Mouse (Mus musculus) limb, embryonic 14.5 days (tissue): ENCODE results near the gene Stard3. TPM values are rescaled to one million over a fixed set of nuclear protein-coding genes. Genes with fewer than 3 reads are reported as not detected.

Experiments
- ATAC-seq: fragments of 200-750 bp; cut with Nextera tagmentation; 2 replicates; pipeline ENCODE4 v1.8.0; 2017; ENCODE audit warnings: low read depth, moderate number of reproducible peaks, moderate TSS enrichment; ENCODE audit not compliant: low FRiP score
- DNase-seq: peaks from one replicate; pipeline ENCODE4 v3.0.0-alpha.2; 2015; ENCODE audit warnings: low spot score
- H3K27ac ChIP-seq: fragments of 300-500 bp; sonication (generic); replicated peaks from 2 replicates; pipeline ENCODE4 v1.5.1; 2014; ENCODE audit warnings: low read depth, mild to moderate bottlenecking, low read length, moderate library complexity, mixed read lengths
- H3K27me3 ChIP-seq: fragments of 300-500 bp; sonication (generic); 2 replicates; pipeline ENCODE4 v1.6.1; 2014; ENCODE audit warnings: low read length, mixed read lengths; ENCODE audit not compliant: control insufficient read depth, insufficient read depth
- H3K36me3 ChIP-seq: fragments of 300-500 bp; sonication (generic); 2 replicates; pipeline ENCODE4 v1.6.1; 2014; ENCODE audit warnings: mild to moderate bottlenecking, low read length, moderate library complexity, mixed read lengths; ENCODE audit not compliant: control insufficient read depth, insufficient read depth
- H3K4me1 ChIP-seq: fragments of 300-500 bp; sonication (generic); 2 replicates; pipeline ENCODE4 v1.6.1; 2014; ENCODE audit warnings: antibody characterized with exemption, low read length, mixed read lengths; ENCODE audit not compliant: control insufficient read depth, insufficient read depth
- H3K4me2 ChIP-seq: fragments of 300-500 bp; sonication (generic); replicated peaks from 2 replicates; pipeline ENCODE4 v1.6.1; 2014; ENCODE audit warnings: low read depth, mild to moderate bottlenecking, low read length, moderate library complexity; ENCODE audit not compliant: severe bottlenecking
- H3K4me3 ChIP-seq: fragments of 300-500 bp; sonication (generic); replicated peaks from 2 replicates; pipeline ENCODE4 v1.5.1; 2014; ENCODE audit warnings: low read length
- H3K9ac ChIP-seq: fragments of 300-500 bp; sonication (generic); 2 replicates; pipeline ENCODE4 v1.6.1; 2014; ENCODE audit warnings: mild to moderate bottlenecking, low read depth, low read length, moderate library complexity; ENCODE audit not compliant: severe bottlenecking
- H3K9me3 ChIP-seq: fragments of 300-500 bp; sonication (generic); 2 replicates; pipeline ENCODE4 v1.6.1; 2016; ENCODE audit warnings: low read length; ENCODE audit not compliant: control insufficient read depth
- POLR2A ChIP-seq: fragments of 200-500 bp; IDR thresholded peaks from 2 replicates; pipeline ENCODE4 v1.8.0; 2012; ENCODE audit warnings: inconsistent platforms, mild to moderate bottlenecking, moderate library complexity, borderline replicate concordance; ENCODE audit not compliant: insufficient read depth, insufficient read length; ENCODE audit errors: extremely low read depth
- WGBS: fragments of 180-500 bp; shearing (Covaris S2); extraction: QIAGEN DNeasy Blood & Tissue Kit; methylation state at CpG from one replicate; pipeline ENCODE4 v1.1.7; 2014; 5-methylcytosine and 5-hydroxymethylcytosine counted together
- polyA plus RNA-seq, 2 experiments: library from polyadenylated mRNA; depleted of rRNA in 1 of 2; stranded (reverse) in 1 of 2; unstranded in 1 of 2; fragments of >200 nt; fragmentation: Nextera tagmentation in 1 of 2; extraction: Ambion mirVana in 1 of 2; gene quantifications; 2 replicates each; pipeline versions ENCODE4 v1.2.1 to v1.2.3; 2012 to 2014

The Stard3 gene
- polyA plus RNA-seq, 2 experiments, result 36.9 to 78.2 TPM

DNA sequence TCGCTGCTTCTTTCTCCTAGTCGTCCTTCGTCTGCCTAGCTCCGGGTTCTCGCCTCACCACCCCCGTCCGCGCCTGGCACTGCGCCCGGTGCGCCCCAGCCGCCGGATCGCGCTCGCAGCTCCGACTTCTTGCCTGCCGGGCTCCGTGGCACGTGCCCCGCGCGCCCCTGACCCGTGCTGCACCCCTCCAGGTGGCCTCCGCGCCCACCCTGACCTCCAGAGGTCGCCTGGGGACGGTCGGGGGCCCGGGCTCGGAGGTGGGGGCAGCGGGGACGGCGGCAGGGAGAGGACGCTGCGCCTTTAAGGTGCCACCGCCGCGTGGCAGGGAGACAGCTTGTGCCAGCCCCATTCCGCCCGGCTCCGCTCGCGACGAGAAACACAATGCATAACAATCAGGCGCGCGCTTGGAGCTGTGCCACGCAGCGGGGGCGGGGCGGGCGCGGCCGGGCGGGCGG is 19.6 kb upstream of the Stard3 start:
- no peak for TF ChIP-seq POLR2A
- Histone ChIP-seq H3K4me2 (peak overlapping the region; percentile 95), H3K4me1 (peaks cover 20% of the 10 kb centered on the region), H3K36me3 (no peaks in the 10 kb centered on the region), H3K27me3 (peaks cover 80% of the 10 kb centered on the region), H3K27ac (no peak overlapping the region), H3K9ac (peak overlapping the region; percentile 45), H3K9me3 (no peaks in the 10 kb centered on the region), H3K4me3 (peak overlapping the region; percentile 50)
- WGBS, result under 1% methylated on average over 41 of the region's 57 CpGs
- ATAC-seq (no peak), DNase-seq (no peak)

DNA sequence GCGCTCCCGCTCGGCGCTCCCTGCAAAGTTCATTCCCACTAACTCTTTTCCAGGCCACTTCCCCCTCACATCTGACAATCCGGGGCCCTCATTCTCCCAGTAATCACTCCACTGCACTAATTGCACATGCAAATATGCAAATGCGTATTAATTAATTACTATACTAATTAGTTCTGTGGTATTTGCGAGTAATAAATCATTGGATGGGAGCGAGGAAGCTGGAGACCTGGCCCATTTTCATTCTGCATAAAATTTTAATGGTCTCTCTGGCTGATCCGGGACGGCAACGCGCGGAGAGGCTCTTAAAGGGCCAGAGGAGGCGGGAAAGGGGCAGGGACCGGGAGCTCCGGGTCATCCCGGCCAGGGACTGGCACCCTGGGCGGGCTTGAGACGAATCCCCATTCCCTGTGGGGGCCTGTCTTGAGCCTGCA is 19.1 kb upstream of the Stard3 start:
- H3K4me2 ChIP-seq, result peak overlapping the region; percentile 95
- TF ChIP-seq POLR2A, result no peak
- under 1% methylated on average over 16 of the region's 19 CpGs for WGBS
- no peak overlapping the region for H3K27ac ChIP-seq
- peak overlapping the region; percentile 50 for H3K4me3 ChIP-seq
- H3K27me3 ChIP-seq, result peaks cover 74% of the 10 kb centered on the region
- no peaks in the 10 kb centered on the region for H3K9me3 ChIP-seq
- DNase-seq (no peak), ATAC-seq (no peak)
- H3K36me3 ChIP-seq, result no peaks in the 10 kb centered on the region
- H3K9ac ChIP-seq, result peak overlapping the region; percentile 45
- H3K4me1 ChIP-seq, result peaks cover 20% of the 10 kb centered on the region

DNA sequence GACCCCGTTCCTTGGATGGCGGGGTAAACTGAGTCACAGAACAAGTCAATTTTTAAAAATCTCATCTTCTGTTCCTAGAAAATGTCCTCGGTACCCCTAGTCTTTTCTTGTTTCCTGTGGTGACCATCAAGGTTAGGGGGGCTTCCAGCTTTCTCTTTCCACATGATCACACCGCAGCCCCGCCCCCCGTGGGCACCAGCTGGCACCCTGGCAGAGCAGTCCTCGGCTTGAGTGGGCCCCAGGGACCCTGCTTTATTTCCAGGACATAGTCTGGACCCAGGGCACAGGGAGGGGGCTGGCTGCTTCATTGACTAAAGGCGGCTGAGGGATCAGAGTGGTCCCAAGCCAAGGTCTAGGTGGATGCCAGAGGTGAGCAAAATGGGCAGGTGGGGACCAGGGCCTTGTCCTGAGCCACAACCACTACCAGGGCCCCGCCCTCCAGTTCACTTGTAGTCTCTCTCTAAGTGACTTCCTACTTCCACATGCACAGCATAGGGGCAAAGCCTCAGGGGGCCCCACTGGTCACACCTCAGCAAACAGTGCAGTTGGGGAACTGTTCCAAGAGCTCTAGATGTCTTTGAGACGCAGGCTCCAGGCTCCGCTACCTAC is 18.4 kb upstream of the Stard3 start:
- ATAC-seq (no peak), DNase-seq (no peak)
- Histone ChIP-seq H3K27me3 (peaks cover 68% of the 10 kb centered on the region), H3K4me1 (peaks cover 20% of the 10 kb centered on the region), H3K4me2 (peak overlapping the region; percentile 95), H3K9ac (peak overlapping the region; percentile 45; the same call in 1 of the 2 replicates), H3K9me3 (no peaks in the 10 kb centered on the region), H3K4me3 (peak overlapping the region; percentile 50), H3K27ac (no peak overlapping the region), H3K36me3 (no peaks in the 10 kb centered on the region)
- TF ChIP-seq POLR2A, result no peak
- WGBS, result 10% methylated on average over 11 of the region's 11 CpGs

DNA sequence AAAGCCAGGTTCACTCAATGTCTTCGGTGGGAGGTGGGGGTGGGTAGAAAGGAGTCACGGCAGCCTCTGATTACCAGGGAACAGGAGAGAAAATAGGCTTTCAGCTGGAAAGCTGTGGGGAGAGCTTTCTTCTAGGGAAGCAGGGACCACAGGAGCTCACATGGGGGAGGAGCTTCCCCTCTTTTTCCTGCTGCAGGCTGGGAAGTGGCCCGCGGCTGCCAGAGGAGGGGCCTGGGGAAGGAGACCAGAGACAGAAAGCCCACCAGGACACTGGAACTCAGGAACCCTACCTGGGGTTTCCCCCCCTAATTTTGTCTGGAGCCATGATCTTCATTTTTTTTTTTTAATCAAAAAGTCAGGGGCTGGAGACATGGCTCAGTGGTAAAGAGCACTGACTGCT is 17.6 kb upstream of the Stard3 start:
- H3K4me3 ChIP-seq, result no peak overlapping the region
- H3K9ac ChIP-seq, result no peak overlapping the region
- peaks cover 20% of the 10 kb centered on the region for H3K4me1 ChIP-seq
- DNase-seq (no peak), ATAC-seq (no peak)
- no peak for TF ChIP-seq POLR2A
- no peak overlapping the region for H3K27ac ChIP-seq
- no peaks in the 10 kb centered on the region for H3K9me3 ChIP-seq
- H3K4me2 ChIP-seq, result no peak overlapping the region
- no peaks in the 10 kb centered on the region for H3K36me3 ChIP-seq
- WGBS, result 2% methylated on average over 2 of the region's 4 CpGs
- H3K27me3 ChIP-seq, result peaks cover 67% of the 10 kb centered on the region

DNA sequence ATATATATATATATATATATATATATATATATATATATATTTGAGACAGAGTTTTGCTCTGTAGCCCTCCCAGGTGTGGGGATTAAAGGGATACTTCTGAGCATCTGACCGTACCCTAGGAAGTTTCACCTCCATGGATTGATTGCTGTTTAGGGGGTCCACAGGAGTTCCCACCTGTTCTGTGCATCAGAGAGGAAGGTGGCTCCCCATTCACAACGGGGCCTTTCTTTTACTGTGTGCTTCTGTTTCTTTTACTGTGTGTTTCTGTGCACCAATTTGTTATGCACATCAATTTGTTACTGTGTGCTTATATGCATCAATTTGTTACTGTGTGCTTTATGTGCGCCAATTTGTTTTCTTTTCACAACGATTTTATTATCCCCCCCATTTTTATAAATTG is 17.0 kb upstream of the Stard3 start:
- Histone ChIP-seq H3K27me3 (peaks cover 67% of the 10 kb centered on the region), H3K27ac (no peak overlapping the region), H3K4me1 (peaks cover 20% of the 10 kb centered on the region), H3K4me3 (no peak overlapping the region), H3K9me3 (no peaks in the 10 kb centered on the region), H3K36me3 (no peaks in the 10 kb centered on the region), H3K9ac (no peak overlapping the region), H3K4me2 (no peak overlapping the region)
- TF ChIP-seq POLR2A, result no peak
- 57% methylated on average over 4 of the region's 4 CpGs for WGBS
- no peak for DNase-seq
- ATAC-seq, result no peak
